15 mouse cellular contexts compared by ENCODE assay signal in the genomic region with DNA sequence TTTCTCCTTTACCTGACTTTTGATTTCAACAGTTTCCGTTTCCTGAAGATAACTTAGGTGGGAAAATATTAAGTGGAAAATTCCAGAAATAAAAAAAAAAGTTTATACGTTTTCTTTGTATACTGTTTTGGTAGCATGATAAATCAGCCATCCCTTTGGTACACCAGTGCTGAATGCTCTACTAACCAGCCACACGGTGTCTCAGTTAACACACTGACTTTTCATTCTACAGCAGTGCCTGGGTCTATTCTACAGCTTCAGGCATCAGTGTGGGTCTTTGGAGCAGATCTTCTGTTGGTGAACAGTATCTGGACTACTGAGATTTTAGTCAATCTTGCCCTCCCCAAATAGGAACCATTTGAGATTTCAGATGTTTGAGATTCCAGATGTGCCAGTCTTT.
"Had no signal": no experiment of that assay in that cellular context is flagged by ENCODE, and none has a peak within 500 bp of the region (broad histone marks: within the 10 kb centered on the region; RNA-seq: fewer than 3 reads in every experiment).

No protein-coding gene starts in this region.

- H3K4me2 ChIP-seq: intestine, embryonic 15.5 days; kidney, embryonic 15.5 days; liver, embryonic 11.5 days; liver, embryonic 15.5 days; lung, embryonic 15.5 days; midbrain, embryonic 13.5 days; neural tube, embryonic 13.5 days; stomach, embryonic 15.5 days had no signal

- H3K27ac ChIP-seq: intestine, embryonic 15.5 days; kidney, embryonic 15.5 days; limb, embryonic 10.5 days; liver, embryonic 15.5 days; lung, embryonic 15.5 days; midbrain, embryonic 13.5 days; neural tube, embryonic 13.5 days; stomach, embryonic 15.5 days had no signal

- H3K4me3 ChIP-seq: intestine, embryonic 15.5 days; kidney, embryonic 15.5 days; limb, embryonic 10.5 days; liver, embryonic 15.5 days; lung, embryonic 15.5 days; midbrain, embryonic 13.5 days; neural tube, embryonic 13.5 days; stomach, embryonic 15.5 days had no signal

- H3K4me1 ChIP-seq: liver, embryonic 15.5 days had no signal

- H3K36me3 ChIP-seq: intestine, embryonic 15.5 days; kidney, embryonic 15.5 days; limb, embryonic 10.5 days; liver, embryonic 15.5 days; lung, embryonic 15.5 days; midbrain, embryonic 13.5 days; neural tube, embryonic 13.5 days; stomach, embryonic 15.5 days had no signal

- H3K9ac ChIP-seq: intestine, embryonic 15.5 days; kidney, embryonic 15.5 days; liver, embryonic 15.5 days; lung, embryonic 15.5 days; midbrain, embryonic 13.5 days; neural tube, embryonic 13.5 days; stomach, embryonic 15.5 days had no signal

- ATAC-seq: intestine, embryonic 15.5 days; midbrain, embryonic 13.5 days had no signal

- H3K27me3 ChIP-seq: intestine, embryonic 15.5 days; lung, embryonic 15.5 days; midbrain, embryonic 13.5 days; neural tube, embryonic 13.5 days; stomach, embryonic 15.5 days had no signal

- DNase-seq: kidney, adult 18-20 months; kidney, postnatal 25 days; layer of hippocampus, adult 9-11 months; lung, postnatal 36 days; right cerebral cortex, postnatal 14 days; thymus, postnatal 36 days had no signal

- H3K9me3 ChIP-seq: intestine, embryonic 15.5 days; kidney, embryonic 15.5 days; limb, embryonic 10.5 days; liver, embryonic 15.5 days; lung, embryonic 15.5 days; midbrain, embryonic 13.5 days; neural tube, embryonic 13.5 days; stomach, embryonic 15.5 days had no signal
